9 mouse cellular contexts compared by ENCODE assay signal in the genomic region with DNA sequence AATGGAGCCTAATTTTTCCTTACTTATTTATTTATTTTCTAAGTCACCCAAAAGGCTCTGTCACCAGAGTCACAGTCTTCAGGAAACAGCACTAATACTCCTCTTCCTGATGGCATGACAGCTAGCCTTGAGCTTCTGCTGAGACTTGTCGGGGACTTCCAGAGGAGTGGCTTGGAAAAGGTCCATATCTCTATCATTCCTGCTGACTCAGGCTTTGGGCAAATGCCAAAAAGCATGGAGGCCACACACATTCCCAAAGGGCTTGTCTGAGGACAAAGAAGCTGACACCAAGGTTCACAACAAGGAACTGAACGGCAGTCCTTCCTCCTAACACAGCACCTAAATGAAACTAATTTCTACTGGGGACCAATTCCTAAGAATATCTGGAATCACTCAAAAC.
DNase-seq lines count a peak whose midpoint lies in the region; ATAC-seq lines count a peak whose summit lies in the region.
"Had no signal": no experiment of that assay in that cellular context is flagged by ENCODE, and none has a peak within 500 bp of the region (broad histone marks: within the 10 kb centered on the region; RNA-seq: fewer than 3 reads in every experiment).

No protein-coding gene starts in this region.

- no peak for ATAC-seq in midbrain, embryonic 14.5 days (ENCODE audit: low FRiP score, low TSS enrichment)
- ATAC-seq in midbrain, embryonic 13.5 days: no peak
- peak; percentile 61; the same call in 1 of the 2 replicates for ATAC-seq in kidney, embryonic 16.5 days (ENCODE audit: low FRiP score, low TSS enrichment)
- ATAC-seq in intestine, embryonic 15.5 days: no peak

- no peaks in the 10 kb centered on the region for H3K9me3 ChIP-seq in midbrain, embryonic 14.5 days (ENCODE audit: control insufficient read depth, low read length)
- H3K9me3 ChIP-seq in midbrain, embryonic 13.5 days: no peaks in the 10 kb centered on the region
- no peaks in the 10 kb centered on the region for H3K9me3 ChIP-seq in kidney, embryonic 16.5 days (ENCODE audit: low read length)
- no peaks in the 10 kb centered on the region for H3K9me3 ChIP-seq in intestine, embryonic 15.5 days

- no peak overlapping the region for H3K9ac ChIP-seq in midbrain, embryonic 14.5 days (replicated peaks; ENCODE audit: low read length)
- no peak overlapping the region for H3K9ac ChIP-seq in midbrain, embryonic 13.5 days (replicated peaks)
- H3K9ac ChIP-seq in kidney, embryonic 16.5 days (replicated peaks; ENCODE audit: low read length): no peak overlapping the region
- no peak overlapping the region for H3K9ac ChIP-seq in intestine, embryonic 15.5 days

- DNase-seq in midbrain, embryonic 14.5 days: peak; percentile 25
- peak; percentile 4 to 13 for DNase-seq in gastrocnemius, postnatal 36 days
- peak; percentile 29 to 60 for DNase-seq in spleen, postnatal 4 days (ENCODE audit: low spot score in 2 of 2)
- DNase-seq in urinary bladder, postnatal 10 days (ENCODE audit: low spot score): no peak
- DNase-seq in left cerebral cortex, adult 8-10 months (ENCODE audit: low spot score in 2 of 2): no peak
- DNase-seq: cerebellum, adult 9-11 months had no signal

- H3K36me3 ChIP-seq in midbrain, embryonic 14.5 days (ENCODE audit: control insufficient read depth, insufficient read depth, low read length): no peaks in the 10 kb centered on the region
- no peaks in the 10 kb centered on the region for H3K36me3 ChIP-seq in midbrain, embryonic 13.5 days
- H3K36me3 ChIP-seq in kidney, embryonic 16.5 days (ENCODE audit: insufficient read depth, low read length): no peaks in the 10 kb centered on the region
- H3K36me3 ChIP-seq in intestine, embryonic 15.5 days: no peaks in the 10 kb centered on the region

- H3K4me2 ChIP-seq in midbrain, embryonic 14.5 days (ENCODE audit: low read length): no peak overlapping the region
- H3K4me2 ChIP-seq in midbrain, embryonic 13.5 days (replicated peaks): no peak overlapping the region
- no peak overlapping the region for H3K4me2 ChIP-seq in kidney, embryonic 16.5 days (replicated peaks; ENCODE audit: low read depth, low read length)
- no peak overlapping the region for H3K4me2 ChIP-seq in intestine, embryonic 15.5 days (replicated peaks)

- 67% methylated on average over 2 of the region's 2 CpGs for WGBS in midbrain, embryonic 14.5 days
- 73% methylated on average over 2 of the region's 2 CpGs for WGBS in midbrain, embryonic 13.5 days
- 35% methylated on average over 2 of the region's 2 CpGs for WGBS in kidney, embryonic 16.5 days
- WGBS in intestine, embryonic 15.5 days: 49% methylated on average over 2 of the region's 2 CpGs

- H3K27ac ChIP-seq in midbrain, embryonic 14.5 days (replicated peaks; ENCODE audit: low read depth, low read length): no peak overlapping the region
- no peak overlapping the region for H3K27ac ChIP-seq in midbrain, embryonic 13.5 days
- H3K27ac ChIP-seq in kidney, embryonic 16.5 days (ENCODE audit: low read length): no peak overlapping the region; the same call in 1 of the 2 replicates
- no peak overlapping the region for H3K27ac ChIP-seq in intestine, embryonic 15.5 days

- intact Hi-C loops in gastrocnemius, postnatal 36 days (cut with DNase I): no loop called here

- H3K4me3 ChIP-seq in midbrain, embryonic 14.5 days (replicated peaks; ENCODE audit: low read depth, low read length): no peak overlapping the region
- H3K4me3 ChIP-seq in midbrain, embryonic 13.5 days (replicated peaks): no peak overlapping the region
- no peak overlapping the region for H3K4me3 ChIP-seq in kidney, embryonic 16.5 days (ENCODE audit: low read length)
- H3K4me3 ChIP-seq in intestine, embryonic 15.5 days (replicated peaks): no peak overlapping the region

- no peaks in the 10 kb centered on the region for H3K4me1 ChIP-seq in midbrain, embryonic 14.5 days (ENCODE audit: control insufficient read depth, insufficient read depth, low read length)
- H3K4me1 ChIP-seq in midbrain, embryonic 13.5 days (replicated peaks): no peaks in the 10 kb centered on the region
- H3K4me1 ChIP-seq in kidney, embryonic 16.5 days (ENCODE audit: insufficient read depth, low read length): no peaks in the 10 kb centered on the region
- H3K4me1 ChIP-seq in intestine, embryonic 15.5 days (replicated peaks): no peaks in the 10 kb centered on the region

- H3K27me3 ChIP-seq in midbrain, embryonic 14.5 days (ENCODE audit: control insufficient read depth, insufficient read depth, low read length): no peaks in the 10 kb centered on the region
- H3K27me3 ChIP-seq in midbrain, embryonic 13.5 days: no peaks in the 10 kb centered on the region
- H3K27me3 ChIP-seq in kidney, embryonic 16.5 days (ENCODE audit: insufficient read depth, low read length): no peaks in the 10 kb centered on the region
- H3K27me3 ChIP-seq in intestine, embryonic 15.5 days (replicated peaks): no peaks in the 10 kb centered on the region

Comparison
In these comparisons a context has a peak if more than half of its experiments do, and no peak if none do; other contexts are left out.
1. DNase-seq: peak in midbrain, embryonic 14.5 days (single experiment), gastrocnemius, postnatal 36 days (2 of 2) and spleen, postnatal 4 days (2 of 2); none in urinary bladder, postnatal 10 days (single experiment) and left cerebral cortex, adult 8-10 months (0 of 2).